Mouse (Mus musculus): ENCODE measurements at regions not wholly inside any gene's neighbourhood (a gene's known extent, or its start where the extent isn't known, plus 50 kb on each side); places are given as distances from the start of the nearest gene placed in this dataset.

DNA sequence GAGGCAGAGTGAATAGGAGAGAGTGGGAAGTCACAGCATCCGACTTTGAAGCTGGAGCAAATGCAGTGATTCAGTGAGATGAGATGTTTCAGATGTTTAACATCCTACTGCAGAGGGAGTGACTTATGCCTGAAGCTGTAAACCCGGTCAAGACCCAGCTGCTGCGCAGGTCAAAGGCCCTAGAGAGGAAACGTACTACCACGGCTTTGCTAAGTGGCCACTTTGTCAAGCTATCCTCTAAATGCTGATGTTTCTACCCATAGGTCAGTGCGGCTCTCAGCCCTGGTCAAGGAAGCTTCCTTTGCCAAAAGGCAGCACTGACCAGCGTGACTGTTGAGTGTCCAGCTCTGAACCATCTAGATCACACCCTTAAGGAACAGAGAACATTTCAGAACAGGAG, 125.9 kb upstream of the Tox3 start:
- no peaks in the 10 kb centered on the region for H3K36me3 ChIP-seq (replicated peaks; ENCODE audit: control insufficient read depth, insufficient read depth, low read depth)
- TF ChIP-seq EP300 (IDR thresholded peaks at IDR 0.05; ENCODE audit: low read depth), result no peak
- TF ChIP-seq CTCF (IDR thresholded peaks at IDR 0.05; ENCODE audit: low read depth), result no peak
- WGBS (ENCODE audit: insufficient replicate concordance), result 44% methylated on average over 7 of the region's 7 CpGs
- no peak for DNase-seq (ENCODE audit: low read depth in 3 of 3, low spot score in 3 of 3)
- H3K9me3 ChIP-seq (ENCODE audit: control insufficient read depth, low read length), result no peaks in the 10 kb centered on the region
- H3K27ac ChIP-seq, result no peak overlapping the region
- H3K4me1 ChIP-seq (replicated peaks; ENCODE audit: control insufficient read depth in 2 of 2, insufficient read depth in 2 of 2, low read length in 1 of 2), result no peaks in the 10 kb centered on the region
- no peak overlapping the region for H3K4me3 ChIP-seq (ENCODE audit: insufficient read depth in 1 of 2, low read depth in 2 of 2, low read length in 2 of 2)
- no peak overlapping the region for H3K4me2 ChIP-seq (ENCODE audit: low read depth)
- ATAC-seq (ENCODE audit: insufficient read depth), result no peak
- H3K27me3 ChIP-seq (ENCODE audit: control insufficient read depth, insufficient read depth, low read length), result no peaks in the 10 kb centered on the region
- H3K9ac ChIP-seq (replicated peaks), result no peak overlapping the region

DNA sequence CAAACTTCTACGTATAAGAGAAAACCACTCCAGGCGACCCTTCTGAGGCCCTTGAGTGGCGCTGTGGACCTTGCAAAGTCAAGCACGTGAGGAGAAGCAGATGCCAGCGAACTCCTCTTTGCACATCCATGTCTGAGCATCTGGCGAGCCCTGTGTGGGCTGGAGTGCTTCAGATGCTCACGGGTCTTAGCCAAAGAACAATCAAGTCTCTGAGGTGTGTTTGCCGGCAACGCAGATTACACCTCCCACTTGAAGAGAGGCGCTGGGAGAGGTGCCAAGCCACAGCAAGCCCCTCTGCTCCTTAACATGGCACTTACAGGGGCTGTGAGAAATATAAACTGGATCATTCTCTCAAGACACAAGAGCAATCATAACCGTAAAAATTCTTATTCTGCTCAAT, 122.7 kb upstream of the Tox3 start:
- H3K36me3 ChIP-seq (replicated peaks; ENCODE audit: control insufficient read depth, insufficient read depth, low read depth), result no peaks in the 10 kb centered on the region
- H3K4me1 ChIP-seq (replicated peaks; ENCODE audit: control insufficient read depth in 2 of 2, insufficient read depth in 2 of 2, low read length in 1 of 2), result no peaks in the 10 kb centered on the region
- H3K9me3 ChIP-seq (ENCODE audit: control insufficient read depth, low read length), result no peaks in the 10 kb centered on the region
- DNase-seq (ENCODE audit: low read depth in 3 of 3, low spot score in 3 of 3) (no peak), ATAC-seq (ENCODE audit: insufficient read depth) (no peak)
- no peak overlapping the region for H3K27ac ChIP-seq
- H3K27me3 ChIP-seq (ENCODE audit: control insufficient read depth, insufficient read depth, low read length), result no peaks in the 10 kb centered on the region
- no peak overlapping the region for H3K4me2 ChIP-seq (ENCODE audit: low read depth)
- H3K4me3 ChIP-seq (ENCODE audit: insufficient read depth in 1 of 2, low read depth in 2 of 2, low read length in 2 of 2), result no peak overlapping the region
- no peak overlapping the region for H3K9ac ChIP-seq (replicated peaks)
- 63% methylated on average over 11 of the region's 11 CpGs for WGBS (ENCODE audit: insufficient replicate concordance)
- no peak for TF ChIP-seq EP300 (IDR thresholded peaks at IDR 0.05; ENCODE audit: low read depth)
- TF ChIP-seq CTCF (IDR thresholded peaks at IDR 0.05; ENCODE audit: low read depth), result no peak

DNA sequence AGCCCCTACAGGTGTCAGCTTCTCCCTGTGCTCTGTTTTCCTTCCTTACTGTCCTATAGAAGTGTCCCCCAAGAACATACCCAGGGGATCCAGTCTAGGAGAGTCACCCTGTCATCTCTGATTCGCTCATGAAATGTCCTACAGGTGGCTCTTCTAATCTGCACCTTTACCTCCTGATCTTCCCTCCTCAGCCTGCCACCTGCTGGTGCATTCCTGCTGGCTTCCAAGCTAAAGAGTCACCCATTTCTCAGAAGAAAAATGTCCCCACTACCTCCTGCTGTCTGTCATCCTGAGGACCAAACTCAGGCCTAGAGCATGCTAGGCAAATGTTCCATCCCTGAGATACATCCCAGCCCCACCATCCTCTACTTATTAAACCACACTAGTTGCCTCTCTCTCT, 115.6 kb upstream of the Tox3 start:
- no peak for DNase-seq (ENCODE audit: low read depth in 3 of 3, low spot score in 3 of 3)
- H3K4me1 ChIP-seq (replicated peaks; ENCODE audit: control insufficient read depth in 2 of 2, insufficient read depth in 2 of 2, low read length in 1 of 2), result no peaks in the 10 kb centered on the region
- 30% methylated on average over 1 of the region's 1 CpGs for WGBS (ENCODE audit: insufficient replicate concordance)

DNA sequence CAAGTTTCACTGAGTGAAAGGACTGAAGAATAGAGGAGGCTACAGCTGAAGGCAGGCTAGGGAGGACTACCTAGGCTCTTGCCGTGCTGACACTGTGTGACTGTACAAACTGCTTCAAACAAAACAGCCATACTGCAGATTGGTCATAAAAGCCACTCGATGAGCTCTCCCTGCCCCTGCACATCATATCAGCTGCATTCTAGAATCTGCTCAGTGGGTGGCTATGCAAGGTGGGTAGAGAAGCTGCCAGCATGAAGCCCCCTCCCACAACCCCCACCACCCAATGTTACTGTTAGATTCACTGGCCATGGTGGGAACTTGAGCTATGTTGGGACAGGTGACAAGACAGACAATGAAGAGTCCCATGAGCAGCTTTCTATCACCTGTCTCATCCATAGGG, 107.2 kb upstream of the Tox3 start:
- H3K36me3 ChIP-seq (replicated peaks; ENCODE audit: control insufficient read depth, insufficient read depth, low read depth), result no peaks in the 10 kb centered on the region
- ATAC-seq (ENCODE audit: insufficient read depth) (no peak), DNase-seq (ENCODE audit: low read depth in 3 of 3, low spot score in 3 of 3) (no peak)
- H3K4me1 ChIP-seq (replicated peaks; ENCODE audit: control insufficient read depth in 2 of 2, insufficient read depth in 2 of 2, low read length in 1 of 2), result no peaks in the 10 kb centered on the region
- no peak overlapping the region for H3K27ac ChIP-seq
- no peak overlapping the region for H3K4me2 ChIP-seq (ENCODE audit: low read depth)
- WGBS (ENCODE audit: insufficient replicate concordance), result 55% methylated on average over 2 of the region's 2 CpGs
- H3K9ac ChIP-seq (replicated peaks), result no peak overlapping the region
- no peaks in the 10 kb centered on the region for H3K27me3 ChIP-seq (ENCODE audit: control insufficient read depth, insufficient read depth, low read length)
- TF ChIP-seq CTCF (IDR thresholded peaks at IDR 0.05; ENCODE audit: low read depth), result no peak
- no peak for TF ChIP-seq EP300 (IDR thresholded peaks at IDR 0.05; ENCODE audit: low read depth)
- no peak overlapping the region for H3K4me3 ChIP-seq (ENCODE audit: insufficient read depth in 1 of 2, low read depth in 2 of 2, low read length in 2 of 2)
- H3K9me3 ChIP-seq (ENCODE audit: control insufficient read depth, low read length), result no peaks in the 10 kb centered on the region

More for the DNA sequence above, 115.6 kb upstream of the Tox3 start:
- Histone ChIP-seq H3K4me2 (ENCODE audit: low read depth) (no peak overlapping the region), H3K9me3 (ENCODE audit: control insufficient read depth, low read length) (no peaks in the 10 kb centered on the region), H3K4me3 (ENCODE audit: insufficient read depth in 1 of 2, low read depth in 2 of 2, low read length in 2 of 2) (no peak overlapping the region), H3K36me3 (replicated peaks; ENCODE audit: control insufficient read depth, insufficient read depth, low read depth) (no peaks in the 10 kb centered on the region), H3K27me3 (ENCODE audit: control insufficient read depth, insufficient read depth, low read length) (no peaks in the 10 kb centered on the region), H3K27ac (no peak overlapping the region), H3K9ac (replicated peaks) (no peak overlapping the region)
- ATAC-seq (ENCODE audit: insufficient read depth), result no peak
- TF ChIP-seq CTCF (IDR thresholded peaks at IDR 0.05; ENCODE audit: low read depth) (peak; percentile 30), EP300 (IDR thresholded peaks at IDR 0.05; ENCODE audit: low read depth) (no peak)

DNA sequence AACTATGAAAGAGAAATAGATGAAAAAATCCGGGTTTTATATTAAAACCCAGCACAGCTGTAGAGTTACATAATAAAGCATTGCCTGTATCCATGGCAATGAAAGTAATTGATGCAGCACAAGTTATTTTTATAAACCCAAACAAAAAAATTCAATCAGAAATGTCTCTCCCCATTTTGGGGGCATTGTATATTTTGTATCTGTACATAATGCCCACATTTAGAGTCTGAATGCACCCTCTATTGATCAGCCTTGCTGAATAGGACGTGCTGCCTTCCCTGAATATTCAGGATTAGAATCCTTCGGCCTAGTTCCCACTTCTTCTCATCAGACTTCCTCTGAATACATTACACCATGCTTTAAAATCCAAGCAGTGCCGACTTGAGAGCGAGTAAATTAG, 106.0 kb upstream of the Tox3 start:
- Histone ChIP-seq H3K4me3 (ENCODE audit: insufficient read depth in 1 of 2, low read depth in 2 of 2, low read length in 2 of 2) (no peak overlapping the region), H3K36me3 (replicated peaks; ENCODE audit: control insufficient read depth, insufficient read depth, low read depth) (no peaks in the 10 kb centered on the region), H3K9ac (replicated peaks) (no peak overlapping the region), H3K4me1 (replicated peaks; ENCODE audit: control insufficient read depth in 2 of 2, insufficient read depth in 2 of 2, low read length in 1 of 2) (no peaks in the 10 kb centered on the region), H3K4me2 (ENCODE audit: low read depth) (no peak overlapping the region), H3K9me3 (ENCODE audit: control insufficient read depth, low read length) (no peaks in the 10 kb centered on the region), H3K27ac (no peak overlapping the region), H3K27me3 (ENCODE audit: control insufficient read depth, insufficient read depth, low read length) (no peaks in the 10 kb centered on the region)
- TF ChIP-seq EP300 (IDR thresholded peaks at IDR 0.05; ENCODE audit: low read depth) (no peak), CTCF (IDR thresholded peaks at IDR 0.05; ENCODE audit: low read depth) (no peak)
- no peak for DNase-seq (ENCODE audit: low read depth in 3 of 3, low spot score in 3 of 3)
- no peak for ATAC-seq (ENCODE audit: insufficient read depth)
- 51% methylated on average over 5 of the region's 5 CpGs for WGBS (ENCODE audit: insufficient replicate concordance)

All from liver, embryonic 14.5 days (tissue).